Mouse (Mus musculus): ENCODE results near the gene Des. TPM values are rescaled to one million over a fixed set of nuclear protein-coding genes. Genes with fewer than 3 reads are reported as not detected.

Gene Des
- total and polyA plus RNA-seq, 2 experiments from 2014 or later: 639 to 1,187 TPM

GRCm38 (mm10) chr1:75373276-75373675 lies 13.1 kb downstream of the Des start:
- H3K9ac ChIP-seq (replicated peaks; ENCODE audit: low read depth, low read length): no peak overlapping the region
- H3K4me3 ChIP-seq (ENCODE audit: low read depth, low read length): no peak overlapping the region
- WGBS: 83% methylated on average over 3 of the region's 3 CpGs
- ATAC-seq (ENCODE audit: insufficient read depth, low read depth): no peak
- no peaks in the 10 kb centered on the region for H3K36me3 ChIP-seq (replicated peaks; ENCODE audit: control insufficient read depth, insufficient read depth, low read length)
- peaks cover 26% of the 10 kb centered on the region for H3K4me1 ChIP-seq (ENCODE audit: control insufficient read depth, insufficient read depth)
- no peak for DNase-seq (ENCODE audit: low spot score)
- peaks cover 7% of the 10 kb centered on the region; the same call in 1 of the 2 replicates for H3K27me3 ChIP-seq (ENCODE audit: control insufficient read depth, insufficient read depth, low read length)
- no peak for TF ChIP-seq CTCF (IDR thresholded peaks at IDR 0.05; ENCODE audit: low read depth)
- TF ChIP-seq EP300 (IDR thresholded peaks at IDR 0.05; ENCODE audit: low read depth): no peak
- no peak overlapping the region for H3K27ac ChIP-seq (ENCODE audit: low read depth)
- H3K9me3 ChIP-seq (replicated peaks; ENCODE audit: control insufficient read depth, low read length): no peaks in the 10 kb centered on the region
- H3K4me2 ChIP-seq (ENCODE audit: low read depth, low read length): no peak overlapping the region

GRCm38 (mm10) chr1:75374950-75375936 lies 15.1 kb downstream of the Des start, which contains the start of gene Speg:
TSS of gene Speg (plus strand) at chr1:75375297.
- Histone ChIP-seq H3K36me3 (replicated peaks; ENCODE audit: control insufficient read depth, insufficient read depth, low read length) (no peaks in the 10 kb centered on the region), H3K4me3 (ENCODE audit: low read depth, low read length) (peak within 1 kb of the TSS; percentile 54), H3K27me3 (ENCODE audit: control insufficient read depth, insufficient read depth, low read length) (peaks cover 7% of the 10 kb centered on the region; the same call in 1 of the 2 replicates), H3K9ac (replicated peaks; ENCODE audit: low read depth, low read length) (peak within 1 kb of the TSS; percentile 88), H3K27ac (ENCODE audit: low read depth) (peak within 1 kb of the TSS; percentile 97), H3K4me2 (ENCODE audit: low read depth, low read length) (peak within 1 kb of the TSS; percentile 81), H3K4me1 (ENCODE audit: control insufficient read depth, insufficient read depth) (peaks cover 34% of the 10 kb centered on the region), H3K9me3 (replicated peaks; ENCODE audit: control insufficient read depth, low read length) (no peaks in the 10 kb centered on the region)
- ATAC-seq (ENCODE audit: insufficient read depth, low read depth) (peak; percentile 56), DNase-seq (ENCODE audit: low spot score) (peak; percentile 54)
- WGBS: 4% methylated on average over 56 of the region's 57 CpGs
- no peak for TF ChIP-seq CTCF (IDR thresholded peaks at IDR 0.05; ENCODE audit: low read depth)
- no peak for TF ChIP-seq EP300 (IDR thresholded peaks at IDR 0.05; ENCODE audit: low read depth)

- H3K4me2 ChIP-seq (ENCODE audit: low read depth, low read length): no peak overlapping the region
- WGBS: 59% methylated on average over 2 of the region's 2 CpGs
- TF ChIP-seq CTCF (IDR thresholded peaks at IDR 0.05; ENCODE audit: low read depth) (no peak), EP300 (IDR thresholded peaks at IDR 0.05; ENCODE audit: low read depth) (no peak)
- no peak overlapping the region for H3K9ac ChIP-seq (replicated peaks; ENCODE audit: low read depth, low read length)
- H3K27ac ChIP-seq (ENCODE audit: low read depth): peak overlapping the region; percentile 84
- H3K4me1 ChIP-seq (ENCODE audit: control insufficient read depth, insufficient read depth): peaks cover 50% of the 10 kb centered on the region
- DNase-seq (ENCODE audit: low spot score) (no peak), ATAC-seq (ENCODE audit: insufficient read depth, low read depth) (no peak)
- no peaks in the 10 kb centered on the region for H3K9me3 ChIP-seq (replicated peaks; ENCODE audit: control insufficient read depth, low read length)
- no peaks in the 10 kb centered on the region for H3K36me3 ChIP-seq (replicated peaks; ENCODE audit: control insufficient read depth, insufficient read depth, low read length)
- no peak overlapping the region for H3K4me3 ChIP-seq (ENCODE audit: low read depth, low read length)
- H3K27me3 ChIP-seq (ENCODE audit: control insufficient read depth, insufficient read depth, low read length): peaks cover 7% of the 10 kb centered on the region; the same call in 1 of the 2 replicates
These were observed 19.1 kb downstream of the Des start for GRCm38 (mm10) chr1:75379196-75379595.

- DNase-seq (ENCODE audit: low spot score) (no peak), ATAC-seq (ENCODE audit: insufficient read depth, low read depth) (no peak)
- WGBS: 49% methylated on average over 8 of the region's 8 CpGs
- Histone ChIP-seq H3K9ac (replicated peaks; ENCODE audit: low read depth, low read length) (no peak overlapping the region), H3K4me1 (ENCODE audit: control insufficient read depth, insufficient read depth) (peaks cover 45% of the 10 kb centered on the region), H3K36me3 (replicated peaks; ENCODE audit: control insufficient read depth, insufficient read depth, low read length) (peaks cover 6% of the 10 kb centered on the region), H3K9me3 (replicated peaks; ENCODE audit: control insufficient read depth, low read length) (no peaks in the 10 kb centered on the region), H3K27ac (ENCODE audit: low read depth) (peak overlapping the region; percentile 84), H3K4me2 (ENCODE audit: low read depth, low read length) (no peak overlapping the region), H3K4me3 (ENCODE audit: low read depth, low read length) (no peak overlapping the region), H3K27me3 (ENCODE audit: control insufficient read depth, insufficient read depth, low read length) (peaks cover 7% of the 10 kb centered on the region; the same call in 1 of the 2 replicates)
- TF ChIP-seq CTCF (IDR thresholded peaks at IDR 0.05; ENCODE audit: low read depth) (no peak), EP300 (IDR thresholded peaks at IDR 0.05; ENCODE audit: low read depth) (no peak)
These were observed 19.8 kb downstream of the Des start for GRCm38 (mm10) chr1:75379931-75380330.

GRCm38 (mm10) chr1:75380951-75381350 lies 20.8 kb downstream of the Des start:
- H3K4me2 ChIP-seq (ENCODE audit: low read depth, low read length): peak overlapping the region; percentile 93
- TF ChIP-seq EP300 (IDR thresholded peaks at IDR 0.05; ENCODE audit: low read depth) (no peak), CTCF (IDR thresholded peaks at IDR 0.05; ENCODE audit: low read depth) (no peak)
- 0 out of 2 replicates have a peak, but pooled peaks cover under 1% of the 10 kb centered on the region for H3K27me3 ChIP-seq (ENCODE audit: control insufficient read depth, insufficient read depth, low read length)
- WGBS: 28% methylated on average over 2 of the region's 2 CpGs
- H3K4me3 ChIP-seq (ENCODE audit: low read depth, low read length): no peak overlapping the region; the same call in 1 of the 2 replicates
- ATAC-seq (ENCODE audit: insufficient read depth, low read depth): peak; percentile 48; the same call in 1 of the 2 replicates
- H3K9ac ChIP-seq (replicated peaks; ENCODE audit: low read depth, low read length): 0 out of 2 replicates have a peak overlapping the region, but pooled peaks have one; percentile 5
- peaks cover 42% of the 10 kb centered on the region for H3K4me1 ChIP-seq (ENCODE audit: control insufficient read depth, insufficient read depth)
- peaks cover 9% of the 10 kb centered on the region for H3K36me3 ChIP-seq (replicated peaks; ENCODE audit: control insufficient read depth, insufficient read depth, low read length)
- DNase-seq (ENCODE audit: low spot score): no peak
- peak overlapping the region; percentile 84 for H3K27ac ChIP-seq (ENCODE audit: low read depth)
- H3K9me3 ChIP-seq (replicated peaks; ENCODE audit: control insufficient read depth, low read length): no peaks in the 10 kb centered on the region

All from heart, postnatal 0 days (tissue).